Comparison of ENCODE assay signal across 12 mouse cellular contexts in genomic region chr2:178339044-178339443, GRCm38 (mm10).
A peak's percentile ranks its signal among the peaks of the same experiment; 100 is the strongest.
DNase-seq lines count a peak whose midpoint lies in the region; ATAC-seq and TF ChIP-seq lines count a peak whose summit lies in the region.
"Had no signal": no experiment of that assay in that cellular context is flagged by ENCODE, and none has a peak within 500 bp of the region (broad histone marks: within the 10 kb centered on the region; RNA-seq: fewer than 3 reads in every experiment).

No protein-coding gene starts in this region.

- ATAC-seq in lung, postnatal 0 days: no peak
- ATAC-seq in midbrain, embryonic 16.5 days: peak; percentile 67
- no peak for ATAC-seq in erythroblast, adult 5-6 weeks (replicated peaks; ENCODE audit: low FRiP score, poor library complexity, severe bottlenecking)
- no peak for ATAC-seq in heart, embryonic 12.5 days (ENCODE audit: insufficient number of reproducible peaks, low FRiP score)

- TF ChIP-seq CTCF in gastrocnemius, adult 2 months (IDR thresholded peaks at IDR 0.05): peak; percentile 51
- peak; percentile 54 for TF ChIP-seq CTCF in lung, postnatal 0 days (IDR thresholded peaks at IDR 0.05)

- no peak overlapping the region for H3K27ac ChIP-seq in gastrocnemius, adult 2 months
- no peak overlapping the region for H3K27ac ChIP-seq in lung, postnatal 0 days (ENCODE audit: low read length)
- H3K27ac ChIP-seq in midbrain, embryonic 16.5 days (ENCODE audit: low read length): no peak overlapping the region
- no peak overlapping the region for H3K27ac ChIP-seq in heart, embryonic 12.5 days (ENCODE audit: poor library complexity, severe bottlenecking)
- H3K27ac ChIP-seq: forebrain, embryonic 12.5 days; limb, embryonic 15.5 days had no signal

- no peak overlapping the region for H3K9ac ChIP-seq in lung, postnatal 0 days (replicated peaks; ENCODE audit: low read depth)
- no peak overlapping the region for H3K9ac ChIP-seq in midbrain, embryonic 16.5 days (ENCODE audit: low read depth, low read length)
- H3K9ac ChIP-seq in heart, embryonic 12.5 days: no peak overlapping the region
- H3K9ac ChIP-seq: forebrain, embryonic 12.5 days; limb, embryonic 15.5 days had no signal

- H3K9me3 ChIP-seq in lung, postnatal 0 days (ENCODE audit: low read length): no peaks in the 10 kb centered on the region
- H3K9me3 ChIP-seq in midbrain, embryonic 16.5 days (replicated peaks; ENCODE audit: control insufficient read depth, low read length, poor library complexity, severe bottlenecking): no peaks in the 10 kb centered on the region
- no peaks in the 10 kb centered on the region for H3K9me3 ChIP-seq in heart, embryonic 12.5 days (replicated peaks)
- H3K9me3 ChIP-seq: forebrain, embryonic 12.5 days; limb, embryonic 15.5 days had no signal

- H3K36me3 ChIP-seq in lung, postnatal 0 days (ENCODE audit: insufficient read depth, low read length): no peaks in the 10 kb centered on the region
- H3K36me3 ChIP-seq in midbrain, embryonic 16.5 days (ENCODE audit: control insufficient read depth, insufficient read depth, low read length): 0 out of 2 replicates have a peak, but pooled peaks cover 6% of the 10 kb centered on the region
- H3K36me3 ChIP-seq in heart, embryonic 12.5 days: no peaks in the 10 kb centered on the region
- H3K36me3 ChIP-seq: forebrain, embryonic 12.5 days; G1E; limb, embryonic 15.5 days had no signal

- H3K4me3 ChIP-seq in gastrocnemius, adult 2 months: no peak overlapping the region
- H3K4me3 ChIP-seq in lung, postnatal 0 days (ENCODE audit: low read depth, low read length): no peak overlapping the region
- H3K4me3 ChIP-seq in midbrain, embryonic 16.5 days (ENCODE audit: low read depth, low read length): no peak overlapping the region
- H3K4me3 ChIP-seq in heart, embryonic 12.5 days: no peak overlapping the region
- H3K4me3 ChIP-seq: forebrain, embryonic 12.5 days; limb, embryonic 15.5 days had no signal

- no peak overlapping the region for H3K4me2 ChIP-seq in lung, postnatal 0 days (replicated peaks; ENCODE audit: low read depth, low read length)
- H3K4me2 ChIP-seq in midbrain, embryonic 16.5 days (ENCODE audit: low read length): no peak overlapping the region
- H3K4me2 ChIP-seq in heart, embryonic 12.5 days: no peak overlapping the region
- H3K4me2 ChIP-seq: forebrain, embryonic 12.5 days; limb, embryonic 15.5 days had no signal

- 2% methylated on average over 2 of the region's 2 CpGs for WGBS in lung, postnatal 0 days
- WGBS in midbrain, embryonic 16.5 days: 0% methylated on average over 2 of the region's 2 CpGs
- WGBS in heart, embryonic 12.5 days: 1% methylated on average over 2 of the region's 2 CpGs

- no peak for DNase-seq in gastrocnemius, adult 2 months
- no peak for DNase-seq in gastrocnemius, postnatal 25 days
- DNase-seq in lung, postnatal 0 days (ENCODE audit: low spot score): no peak
- DNase-seq in lung, postnatal 10 days: no peak
- DNase-seq in NIH3T3 (ENCODE audit: low read depth): peak; percentile 22
- DNase-seq: adrenal gland, postnatal 25 days had no signal

- no peak for TF ChIP-seq EP300 in lung, postnatal 0 days (IDR thresholded peaks at IDR 0.05)

- intact Hi-C loops in gastrocnemius, adult 2 months (cut with DNase I): loop anchor here (2.0 kb wide), 1 partner anchor 52 kb away; no protein-coding TSS in a partner anchor

- H3K4me1 ChIP-seq in lung, postnatal 0 days (ENCODE audit: insufficient read depth, low read depth, low read length): no peaks in the 10 kb centered on the region
- no peaks in the 10 kb centered on the region for H3K4me1 ChIP-seq in midbrain, embryonic 16.5 days (ENCODE audit: control insufficient read depth, insufficient read depth, low read length)
- H3K4me1 ChIP-seq in heart, embryonic 12.5 days (replicated peaks): no peaks in the 10 kb centered on the region
- H3K4me1 ChIP-seq: forebrain, embryonic 12.5 days; limb, embryonic 15.5 days had no signal

- no peaks in the 10 kb centered on the region for H3K27me3 ChIP-seq in lung, postnatal 0 days (replicated peaks; ENCODE audit: insufficient read depth, low read length)
- H3K27me3 ChIP-seq in midbrain, embryonic 16.5 days (ENCODE audit: control insufficient read depth, insufficient read depth, low read depth, low read length): no peaks in the 10 kb centered on the region
- no peaks in the 10 kb centered on the region for H3K27me3 ChIP-seq in heart, embryonic 12.5 days (replicated peaks)
- H3K27me3 ChIP-seq: forebrain, embryonic 12.5 days; limb, embryonic 15.5 days had no signal
